Mouse (Mus musculus): ENCODE measurements around the gene Hesx1.

- TF ChIP-seq POLR2A (IDR thresholded peaks at IDR 0.05; ENCODE audit: insufficient read depth, low read depth, low read length), result no peak
- no peak for TF ChIP-seq CTCF (IDR thresholded peaks at IDR 0.05; ENCODE audit: insufficient read depth, low read depth, low read length)
These were observed 17.3 kb downstream of the Hesx1 start for GRCm38 (mm10) chr14:27011561-27011960.
